Mouse (Mus musculus): ENCODE measurements around the gene Mndal. TPM values are rescaled to one million over a fixed set of nuclear protein-coding genes. Genes with fewer than 3 reads are reported as not detected.
"Not testable (repeated sequence)": the region's sequence is repeated elsewhere in the genome, so short reads cannot be mapped to it uniquely, and the experiment has no call there.

The Mndal gene
- polyA plus RNA-seq, 1 experiment from 2014 or later = 2.4 TPM

- not testable (repeated sequence) for H3K4me1 ChIP-seq; H3K27ac ChIP-seq; H3K27me3 ChIP-seq (replicated peaks); H3K9me3 ChIP-seq (replicated peaks); H3K4me2 ChIP-seq; H3K9ac ChIP-seq; H3K36me3 ChIP-seq; ATAC-seq; H3K4me3 ChIP-seq
- WGBS (ENCODE audit: insufficient replicate concordance) = 53% methylated on average over 2 of the region's 2 CpGs
These were observed 139.5 kb downstream of the Mndal start for GRCm38 (mm10) chr1:173802689-173803281.

GRCm38 (mm10) chr1:173802207-173802606 lies 140.1 kb downstream of the Mndal start:
- H3K36me3 ChIP-seq; ATAC-seq; H3K9me3 ChIP-seq (replicated peaks); H3K27ac ChIP-seq; H3K9ac ChIP-seq; H3K4me1 ChIP-seq; H3K4me3 ChIP-seq; H3K4me2 ChIP-seq; H3K27me3 ChIP-seq (replicated peaks): not testable (repeated sequence)
- 48% methylated on average over 3 of the region's 3 CpGs for WGBS (ENCODE audit: insufficient replicate concordance)

DNA sequence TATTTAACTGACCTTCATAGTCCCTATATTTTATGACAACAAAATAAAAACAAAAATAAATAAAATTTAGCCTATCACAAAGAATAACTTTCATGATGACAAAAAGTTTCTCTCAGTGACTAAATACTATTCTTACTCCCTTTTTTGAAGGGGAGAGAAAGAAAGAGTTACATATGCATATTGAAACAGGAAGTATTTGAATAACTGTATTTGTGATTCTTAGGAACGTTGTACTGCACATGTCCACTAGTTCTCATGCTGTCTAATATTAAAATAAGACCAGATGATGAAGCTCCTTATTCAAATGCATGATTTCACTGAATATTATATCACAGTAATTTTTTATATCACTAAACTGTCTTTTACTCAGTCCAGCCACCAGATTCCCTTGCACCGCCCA lies 140.5 kb downstream of the Mndal start:
- H3K4me3 ChIP-seq; H3K27ac ChIP-seq; H3K4me1 ChIP-seq; H3K4me2 ChIP-seq; H3K36me3 ChIP-seq; ATAC-seq; H3K9ac ChIP-seq; H3K27me3 ChIP-seq (replicated peaks); H3K9me3 ChIP-seq (replicated peaks): not testable (repeated sequence)
- WGBS (ENCODE audit: insufficient replicate concordance) = 65% methylated on average over 2 of the region's 2 CpGs

Other genes starting within 250 kb of the Mndal start
- gene Ifi207, start 200.7 kb downstream of the Mndal start, polyA plus RNA-seq (2016; fragmentation: Nextera tagmentation; extraction: Ambion mirVana) = 0.60 and 0.68 TPM in 2 replicates
- 2.0 and 2.4 TPM in 2 replicates for gene Ifi204, start 175.5 kb downstream of the Mndal start, polyA plus RNA-seq (2016; fragmentation: Nextera tagmentation; extraction: Ambion mirVana)
- gene Ifi211, start 29.4 kb downstream of the Mndal start, polyA plus RNA-seq (2016; fragmentation: Nextera tagmentation; extraction: Ambion mirVana) = 0.90 and 0.98 TPM in 2 replicates
- 1.4 and 2.7 TPM in 2 replicates for gene Ifi203, start 181 bp upstream of the Mndal start, polyA plus RNA-seq (2016; fragmentation: Nextera tagmentation; extraction: Ambion mirVana)
- not detected in 2 replicates for gene Ifi202b, start 40.3 kb upstream of the Mndal start, polyA plus RNA-seq (2016; fragmentation: Nextera tagmentation; extraction: Ambion mirVana)
- gene Ifi205, start 89.3 kb upstream of the Mndal start, polyA plus RNA-seq (2016; fragmentation: Nextera tagmentation; extraction: Ambion mirVana) = 0.17 and 0.32 TPM in 2 replicates
- 0.05 and 0.10 TPM in 2 replicates for gene Olfr433, start 98.2 kb upstream of the Mndal start, polyA plus RNA-seq (2016; fragmentation: Nextera tagmentation; extraction: Ambion mirVana)
- not detected in 2 replicates for gene Olfr432, start 106.7 kb upstream of the Mndal start, polyA plus RNA-seq (2016; fragmentation: Nextera tagmentation; extraction: Ambion mirVana)
- gene Olfr430, start 124.1 kb upstream of the Mndal start, polyA plus RNA-seq (2016; fragmentation: Nextera tagmentation; extraction: Ambion mirVana) = not detected in 2 replicates
- gene Olfr429, start 141.8 kb upstream of the Mndal start, polyA plus RNA-seq (2016; fragmentation: Nextera tagmentation; extraction: Ambion mirVana) = not detected in 2 replicates
- gene Olfr427, start 154.4 kb upstream of the Mndal start, polyA plus RNA-seq (2016; fragmentation: Nextera tagmentation; extraction: Ambion mirVana) = not detected in 2 replicates
- not detected in 2 replicates for gene Olfr231, start 178.7 kb upstream of the Mndal start, polyA plus RNA-seq (2016; fragmentation: Nextera tagmentation; extraction: Ambion mirVana)
- gene Olfr424, start 189.0 kb upstream of the Mndal start, polyA plus RNA-seq (2016; fragmentation: Nextera tagmentation; extraction: Ambion mirVana) = not detected in 2 replicates
- gene Olfr420, start 213.1 kb upstream of the Mndal start, polyA plus RNA-seq (2016; fragmentation: Nextera tagmentation; extraction: Ambion mirVana) = 0.61 and 0.62 TPM in 2 replicates
- gene Spta1, start 230.3 kb upstream of the Mndal start, polyA plus RNA-seq (2016; fragmentation: Nextera tagmentation; extraction: Ambion mirVana) = 46.8 and 50.0 TPM in 2 replicates

All from liver, embryonic 12.5 days (tissue).